Mouse (Mus musculus) brown adipose tissue, adult 24 weeks (tissue): ENCODE data around the gene Pfdn6. TPM values are rescaled to one million over a fixed set of nuclear protein-coding genes. Genes with fewer than 3 reads are reported as not detected.
A peak's percentile ranks its signal among the peaks of the same experiment; 100 is the strongest.
"Not testable (repeated sequence)": the region's sequence is repeated elsewhere in the genome, so short reads cannot be mapped to it uniquely, and the experiment has no call there.

Experiments
- H3K27ac ChIP-seq: fragments of 200-500 bp; replicated peaks from 2 replicates; pipeline ENCODE4 v1.5.1; 2012; ENCODE audit warnings: low read depth, mild to moderate bottlenecking, low read length
- H3K4me1 ChIP-seq: fragments of 200-500 bp; 2 replicates; pipeline ENCODE4 v1.6.1; 2012; ENCODE audit warnings: low read length, mixed read lengths; ENCODE audit not compliant: control insufficient read depth, insufficient read depth, insufficient read length
- H3K4me3 ChIP-seq: fragments of 200-500 bp; 2 replicates; pipeline ENCODE4 v1.5.1; 2012; ENCODE audit warnings: low read depth, mild to moderate bottlenecking, low read length, moderate library complexity; ENCODE audit not compliant: insufficient read depth
- polyA plus RNA-seq: library from polyadenylated mRNA; stranded (reverse); fragments of >200 nt; gene quantifications from 2 replicates; pipeline ENCODE4 v1.2.4, GENCODE M21; 2012; ENCODE audit not compliant: missing spikeins, insufficient read depth, insufficient read length

Pfdn6 gene
- 83.2 and 131 TPM in 2 replicates for polyA plus RNA-seq

DNA sequence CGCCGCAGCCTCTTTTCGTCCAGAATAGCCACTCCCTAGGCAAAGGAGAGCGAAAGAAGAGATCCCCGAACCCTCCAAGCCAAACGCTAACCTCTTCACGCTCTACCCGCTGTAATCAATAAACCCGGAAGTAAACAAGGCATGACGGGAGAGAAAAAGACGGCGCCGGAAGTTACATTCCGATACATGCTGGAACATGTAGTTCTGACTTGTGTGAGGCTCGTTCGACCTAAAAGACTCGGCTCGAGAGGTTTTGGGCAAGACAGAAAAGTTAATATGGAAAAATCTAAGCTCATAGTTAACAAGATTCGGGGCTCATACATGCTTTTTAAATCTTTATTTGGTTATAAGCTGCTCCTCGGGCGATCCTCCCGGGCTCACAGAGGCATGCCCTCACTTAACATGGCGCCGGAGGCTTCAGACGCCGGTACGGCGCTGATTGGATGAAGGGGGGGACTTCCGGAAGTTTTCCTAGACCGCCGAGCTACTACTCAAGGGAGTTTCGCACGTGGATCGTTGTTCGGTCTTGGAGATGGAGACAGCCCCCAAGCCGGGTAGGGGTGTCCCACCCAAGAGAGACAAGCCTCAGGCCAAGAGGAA is at the start of gene Pfdn6, which contains the start of gene Wdr46:
Gene Pfdn6, minus strand, starts transcription at position 138 of the 600 bp plus-strand sequence.
Gene Wdr46, plus strand, starts transcription at position 455 of the 600 bp plus-strand sequence.
- Histone ChIP-seq H3K4me1 (peaks cover 7% of the 10 kb centered on the region), H3K27ac (peak within 1 kb of the TSS; percentile 96), H3K4me3 (peak within 1 kb of the TSS; percentile 97)

- Histone ChIP-seq H3K4me1 (peaks cover 22% of the 10 kb centered on the region), H3K4me3 (0 out of 2 replicates have a peak overlapping the region, but pooled peaks have one; percentile 6)
Observed at GRCm38 (mm10) chr17:33982136-33982535, 42.0 kb upstream of the Pfdn6 start.

GRCm38 (mm10) chr17:33981192-33981909 is 41.2 kb upstream of the Pfdn6 start:
- Histone ChIP-seq H3K27ac (peak overlapping the region; percentile 71), H3K4me1 (peaks cover 22% of the 10 kb centered on the region), H3K4me3 (peak overlapping the region; percentile 63)

More at GRCm38 (mm10) chr17:33982136-33982535, 42.0 kb upstream of the Pfdn6 start:
- not testable (repeated sequence) for H3K27ac ChIP-seq

GRCm38 (mm10) chr17:33980181-33981035 is 40.3 kb upstream of the Pfdn6 start:
- Histone ChIP-seq H3K4me1 (peaks cover 22% of the 10 kb centered on the region), H3K4me3 (no peak overlapping the region), H3K27ac (peak overlapping the region; percentile 62)

DNA sequence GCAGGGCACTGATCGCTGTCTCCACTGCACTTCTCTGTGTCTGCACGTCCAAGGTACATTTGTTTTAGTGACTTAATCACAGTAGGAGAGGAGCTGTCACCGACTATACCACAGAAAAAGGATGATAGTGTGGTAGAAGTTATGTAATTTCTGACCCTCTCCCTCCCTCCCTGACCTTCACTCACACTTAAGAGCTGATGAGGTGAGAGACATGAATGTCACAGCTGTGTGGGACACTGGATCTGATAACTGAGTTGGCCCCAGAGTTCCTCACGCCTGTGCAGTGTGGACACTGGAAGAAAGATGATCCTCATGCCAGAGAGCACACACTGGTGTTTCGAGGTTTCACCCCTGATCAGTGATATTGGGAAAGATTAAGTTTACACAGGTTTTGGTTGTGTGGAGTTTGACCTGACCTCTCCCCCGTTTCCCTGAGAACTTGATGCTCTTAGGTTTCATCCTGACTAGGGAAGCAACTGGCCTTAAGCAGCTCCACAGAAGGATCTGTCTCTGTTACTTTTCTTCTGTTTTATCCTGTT is 39.4 kb upstream of the Pfdn6 start:
- Histone ChIP-seq H3K27ac (peak overlapping the region; percentile 82), H3K4me1 (peaks cover 22% of the 10 kb centered on the region), H3K4me3 (no peak overlapping the region)

- peak overlapping the region; percentile 82 for H3K27ac ChIP-seq
Observed at GRCm38 (mm10) chr17:33978631-33979031, 38.5 kb upstream of the Pfdn6 start.

GRCm38 (mm10) chr17:33977861-33978557 is 37.9 kb upstream of the Pfdn6 start:
- Histone ChIP-seq H3K27ac (peak overlapping the region; percentile 69), H3K4me3 (peak overlapping the region; percentile 76), H3K4me1 (peaks cover 22% of the 10 kb centered on the region)

More at GRCm38 (mm10) chr17:33978631-33979031, 38.5 kb upstream of the Pfdn6 start:
- Histone ChIP-seq H3K4me3 (peak overlapping the region; percentile 76), H3K4me1 (peaks cover 22% of the 10 kb centered on the region)

DNA sequence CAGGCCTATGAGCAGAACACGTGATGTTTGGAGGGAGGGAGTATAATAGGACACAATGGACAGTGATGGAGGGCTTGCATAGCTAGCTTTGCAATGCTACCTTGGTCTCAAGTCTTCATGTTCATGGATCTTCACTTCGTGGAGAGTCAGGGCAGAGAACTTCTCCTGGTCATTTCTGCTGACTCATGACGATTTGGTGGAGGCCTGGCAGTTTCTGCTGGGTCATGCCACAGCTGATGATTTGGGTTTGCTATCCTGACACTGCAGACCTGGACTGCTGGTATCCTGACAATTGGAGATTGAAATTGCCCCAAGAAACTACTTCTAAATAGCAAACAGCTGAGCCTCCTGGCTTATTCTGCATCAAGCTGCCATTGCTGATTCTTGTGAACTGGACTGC is 33.4 kb upstream of the Pfdn6 start:
- H3K27ac ChIP-seq: no peak overlapping the region
- H3K4me3 ChIP-seq: no peak overlapping the region
- peaks cover 3% of the 10 kb centered on the region; the same call in 1 of the 2 replicates for H3K4me1 ChIP-seq

GRCm38 (mm10) chr17:33972691-33973090 is 32.5 kb upstream of the Pfdn6 start:
- Histone ChIP-seq H3K4me1 (peaks cover 2% of the 10 kb centered on the region; the same call in 1 of the 2 replicates), H3K4me3 (no peak overlapping the region), H3K27ac (no peak overlapping the region)

DNA sequence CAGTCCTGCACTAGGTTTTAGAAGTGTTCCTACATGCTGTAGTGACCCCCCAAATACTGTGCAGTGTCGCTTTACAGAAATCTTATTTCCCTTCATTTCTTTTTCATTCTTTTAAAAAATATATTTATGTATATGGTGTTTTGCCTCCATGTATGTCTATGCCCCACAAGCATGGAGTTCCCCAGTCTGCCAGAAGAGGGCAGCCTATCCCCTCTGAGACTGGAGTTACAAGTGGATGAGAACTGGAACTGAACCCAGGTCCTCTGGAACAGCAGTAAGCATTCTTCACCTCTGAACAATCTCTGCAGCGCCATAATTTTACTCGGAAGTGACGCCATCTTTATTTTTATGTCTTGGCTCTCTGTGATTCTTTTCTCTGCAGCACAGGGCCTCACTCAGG is 29.3 kb upstream of the Pfdn6 start:
- no peaks in the 10 kb centered on the region for H3K4me1 ChIP-seq
- no peak overlapping the region for H3K4me3 ChIP-seq
- H3K27ac ChIP-seq: no peak overlapping the region

DNA sequence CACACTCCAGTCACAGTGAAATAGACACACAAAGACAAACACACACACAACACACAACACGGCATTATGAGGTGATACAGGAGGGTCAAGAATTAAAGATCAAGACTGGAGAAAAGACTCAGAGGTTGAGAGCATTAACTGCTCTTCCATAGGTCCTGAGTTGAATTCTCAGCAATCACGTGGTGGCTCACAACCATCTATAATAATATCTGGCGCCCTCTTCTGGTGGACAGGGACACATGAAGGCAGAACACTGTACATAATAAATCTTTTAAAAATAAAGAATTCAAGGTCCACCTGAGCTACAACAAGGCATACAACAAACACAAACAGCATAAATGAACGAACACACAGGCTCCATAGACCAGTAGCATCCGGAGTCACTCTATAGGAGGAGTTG is 28.8 kb upstream of the Pfdn6 start:
- Histone ChIP-seq H3K4me1 (no peaks in the 10 kb centered on the region), H3K4me3 (no peak overlapping the region), H3K27ac (no peak overlapping the region)

GRCm38 (mm10) chr17:33968489-33968888 is 28.3 kb upstream of the Pfdn6 start:
- Histone ChIP-seq H3K4me1 (no peaks in the 10 kb centered on the region), H3K4me3 (no peak overlapping the region)

GRCm38 (mm10) chr17:33965846-33966550 is 25.9 kb upstream of the Pfdn6 start:
- no peak overlapping the region for H3K27ac ChIP-seq
- no peak overlapping the region for H3K4me3 ChIP-seq
- no peaks in the 10 kb centered on the region for H3K4me1 ChIP-seq

More at GRCm38 (mm10) chr17:33968489-33968888, 28.3 kb upstream of the Pfdn6 start:
- H3K27ac ChIP-seq: no peak overlapping the region
